Mouse (Mus musculus) liver, postnatal 0 days (tissue): ENCODE data around the gene Smim11.

ENCODE experiments used
- CTCF ChIP-seq: sonication (generic); IDR thresholded peaks from 2 replicates; pipeline ENCODE4 v1.5.1; 2016; ENCODE audit warnings: antibody characterized with exemption, low read depth
- EP300 ChIP-seq: IDR thresholded peaks from 2 replicates; pipeline ENCODE4 v1.6.1; 2016; ENCODE audit warnings: antibody characterized with exemption, low read depth, mild to moderate bottlenecking

GRCm38 (mm10) chr16:92288778-92289177 is 12.3 kb upstream of the Smim11 start:
- peak; percentile 53 for TF ChIP-seq CTCF
- TF ChIP-seq EP300: no peak
